Mouse (Mus musculus): ENCODE measurements around the gene Myo16.

Gene Myo16

DNA sequence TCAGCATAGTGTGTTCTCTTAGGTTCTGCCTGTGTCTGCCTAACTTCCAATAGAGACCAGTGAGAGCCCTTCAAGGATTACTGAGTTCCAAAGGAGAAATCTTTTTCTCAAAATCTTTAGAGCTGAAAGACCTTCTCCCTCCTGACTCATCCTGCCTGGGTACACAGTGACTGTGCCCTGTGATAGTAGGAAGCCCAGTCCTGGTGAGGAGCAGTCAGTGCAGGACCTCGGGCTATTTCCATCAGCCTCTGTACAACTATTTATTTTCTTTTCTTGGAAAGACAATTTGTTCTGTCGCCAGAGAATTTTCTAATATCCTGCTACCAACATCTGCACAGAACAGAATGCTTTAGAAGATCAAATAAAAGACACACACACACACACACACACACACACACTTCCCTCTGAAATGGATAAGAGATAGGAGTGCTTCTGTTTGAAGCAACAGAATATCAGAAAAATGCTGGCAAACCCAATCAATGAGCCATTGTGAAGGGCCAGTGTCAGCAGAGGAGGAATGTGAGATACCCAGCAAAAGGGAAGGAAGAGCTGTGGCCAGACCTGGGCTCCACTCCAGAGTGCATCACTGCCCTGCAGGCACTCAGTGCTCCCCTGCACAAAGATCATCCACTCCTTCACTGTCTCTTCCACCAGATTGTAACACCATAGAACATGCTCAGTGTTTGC lies 518.3 kb downstream of the Myo16 start:
- no peak for DNase-seq (ENCODE audit: low spot score)

DNA sequence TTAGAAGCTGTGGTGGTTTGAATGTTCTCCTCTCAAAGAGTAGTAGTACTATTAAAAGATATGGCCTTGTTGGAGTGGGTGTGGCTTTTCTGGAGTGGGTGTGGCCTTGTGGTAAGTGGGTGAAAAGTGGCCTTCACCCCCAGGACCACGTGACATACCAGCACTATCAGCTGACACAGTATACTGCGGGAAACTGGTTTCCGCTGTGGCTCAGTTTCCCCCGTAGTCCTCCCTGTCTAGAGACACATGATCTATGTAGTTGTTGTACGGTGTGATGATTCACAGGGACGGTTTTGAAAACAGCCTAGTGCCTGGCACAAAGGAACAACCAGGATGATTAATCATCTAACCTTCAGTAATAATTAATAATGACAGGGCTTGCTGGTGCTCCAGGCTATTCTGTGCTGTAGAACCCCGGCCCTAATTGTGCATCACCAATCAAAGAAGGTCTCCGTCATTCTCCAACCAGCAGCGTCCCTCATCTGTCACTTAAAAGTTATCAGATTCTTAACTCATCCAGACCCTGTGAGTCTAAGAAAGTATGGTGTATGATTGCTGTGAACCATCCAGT lies 524.2 kb downstream of the Myo16 start:
- DNase-seq (ENCODE audit: low spot score): no peak

DNA sequence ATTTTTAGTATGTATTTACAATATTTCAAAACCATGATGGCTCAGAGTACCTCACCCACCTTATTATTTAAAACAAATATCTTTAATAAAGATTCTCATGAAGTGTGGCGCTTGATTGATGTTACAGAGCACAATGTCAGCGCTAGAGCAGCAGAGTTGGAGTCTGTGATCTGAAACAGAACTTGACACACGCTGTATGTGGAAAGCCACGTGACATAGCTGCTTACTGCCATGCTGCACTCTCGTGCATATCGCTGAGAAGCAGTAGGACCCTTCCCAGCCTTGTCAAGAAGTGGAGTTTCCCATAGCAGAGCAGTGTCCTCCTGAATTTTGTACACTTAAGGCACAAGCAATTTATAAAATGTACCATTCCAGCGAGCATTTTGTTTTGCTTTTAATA lies 528.2 kb downstream of the Myo16 start:
- DNase-seq (ENCODE audit: low spot score): no peak

DNA sequence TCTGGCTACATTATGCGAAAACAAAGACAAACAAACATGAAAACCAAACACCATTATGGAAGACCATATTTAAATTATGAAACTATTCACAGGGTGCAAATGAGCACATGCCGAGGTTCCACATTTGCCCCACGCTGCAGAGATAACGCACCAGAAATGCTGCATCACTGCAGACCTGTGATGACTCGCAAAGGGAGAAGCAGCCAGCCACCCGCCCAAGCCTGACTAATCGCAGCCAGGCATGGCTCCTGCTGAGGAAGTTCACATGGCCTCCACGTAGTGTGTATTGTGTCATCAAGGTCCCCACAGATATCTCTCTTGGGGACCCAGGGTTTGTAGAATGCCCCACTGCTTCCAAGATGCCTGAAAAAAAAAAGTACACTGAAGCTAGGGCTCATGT lies 529.4 kb downstream of the Myo16 start:
- DNase-seq (ENCODE audit: low spot score): no peak
